Mouse (Mus musculus) G1E (cell line): ENCODE data around the gene Vangl1. TPM values are rescaled to one million over a fixed set of nuclear protein-coding genes. Genes with fewer than 3 reads are reported as not detected.
A peak's percentile ranks its signal among the peaks of the same experiment; 100 is the strongest.
"Not testable (repeated sequence)": the region's sequence is repeated elsewhere in the genome, so short reads cannot be mapped to it uniquely, and the experiment has no call there.

Experiments used
- ATAC-seq: 2 replicates; pipeline ENCODE4 v1.8.0; 2016; ENCODE audit warnings: mild to moderate bottlenecking; ENCODE audit not compliant: insufficient number of reproducible peaks, poor library complexity, low FRiP score, severe bottlenecking; ENCODE audit errors: extremely low read depth
- DNase-seq: peaks from one replicate; pipeline ENCODE4 v3.0.0; 2012; ENCODE audit warnings: low spot score
- H3K27me3 ChIP-seq: 2 replicates; pipeline ENCODE4 v1.6.1; 2012; ENCODE audit warnings: mild to moderate bottlenecking, low read length, inconsistent platforms; ENCODE audit not compliant: insufficient read depth
- H3K36me3 ChIP-seq: replicated peaks from 2 replicates; pipeline ENCODE3; 2012; ENCODE audit warnings: mild to moderate bottlenecking, inconsistent platforms
- H3K4me1 ChIP-seq: 2 replicates; pipeline ENCODE4 v1.6.1; 2012; ENCODE audit warnings: low read depth, low read length, inconsistent platforms, mixed read lengths; ENCODE audit not compliant: insufficient read depth
- H3K4me3 ChIP-seq: 2 replicates; pipeline ENCODE4 v1.5.1; 2012; ENCODE audit warnings: low read depth, mild to moderate bottlenecking, inconsistent platforms, low read length, moderate library complexity, mixed read lengths
- H3K9me3 ChIP-seq: replicated peaks from 2 replicates; pipeline ENCODE4 v1.6.1; 2012; ENCODE audit warnings: inconsistent platforms
- CTCF ChIP-seq: IDR thresholded peaks from 2 replicates; pipeline ENCODE4 v1.5.1; 2012; ENCODE audit warnings: low read depth, low read length, inconsistent platforms, mixed read lengths
- GATA1 ChIP-seq: IDR thresholded peaks from 2 replicates; pipeline ENCODE4 v1.6.1; 2012; ENCODE audit warnings: borderline replicate concordance, low read length, inconsistent platforms, mixed read lengths
- GATA2 ChIP-seq: IDR thresholded peaks from 2 replicates; pipeline ENCODE4 v1.6.1; 2012; ENCODE audit warnings: low read depth, low read length, inconsistent platforms, borderline replicate concordance
- POLR2AphosphoS5 ChIP-seq: IDR thresholded peaks from 2 replicates; pipeline ENCODE4 v1.6.1; 2012; ENCODE audit warnings: low read depth, low read length, inconsistent platforms; ENCODE audit not compliant: insufficient replicate concordance
- TAL1 ChIP-seq: conservative IDR thresholded peaks from 2 replicates; pipeline ENCODE4 v1.6.1; 2012; ENCODE audit warnings: low read depth, low read length, inconsistent platforms, mixed read lengths
- polyA plus RNA-seq: library from polyadenylated mRNA; stranded (reverse); fragments of >175 nt; gene quantifications from 2 replicates; pipeline ENCODE4 v1.2.3, GENCODE M21; 2012
- total RNA-seq, 2 experiments: library from RNA; stranded (forward) in 1 of 2; stranded (reverse) in 1 of 2; fragments of 200-1000 nt in 1 of 2; fragments of >200 nt in 1 of 2; fragmentation: Nextera tagmentation in 1 of 2; gene quantifications; 2 replicates each; pipeline ENCODE4 v1.2.3; 2014 to 2017

Gene Vangl1
- total and polyA plus RNA-seq, 3 experiments, result 22.7 to 56.6 (median 25.6) TPM

DNA sequence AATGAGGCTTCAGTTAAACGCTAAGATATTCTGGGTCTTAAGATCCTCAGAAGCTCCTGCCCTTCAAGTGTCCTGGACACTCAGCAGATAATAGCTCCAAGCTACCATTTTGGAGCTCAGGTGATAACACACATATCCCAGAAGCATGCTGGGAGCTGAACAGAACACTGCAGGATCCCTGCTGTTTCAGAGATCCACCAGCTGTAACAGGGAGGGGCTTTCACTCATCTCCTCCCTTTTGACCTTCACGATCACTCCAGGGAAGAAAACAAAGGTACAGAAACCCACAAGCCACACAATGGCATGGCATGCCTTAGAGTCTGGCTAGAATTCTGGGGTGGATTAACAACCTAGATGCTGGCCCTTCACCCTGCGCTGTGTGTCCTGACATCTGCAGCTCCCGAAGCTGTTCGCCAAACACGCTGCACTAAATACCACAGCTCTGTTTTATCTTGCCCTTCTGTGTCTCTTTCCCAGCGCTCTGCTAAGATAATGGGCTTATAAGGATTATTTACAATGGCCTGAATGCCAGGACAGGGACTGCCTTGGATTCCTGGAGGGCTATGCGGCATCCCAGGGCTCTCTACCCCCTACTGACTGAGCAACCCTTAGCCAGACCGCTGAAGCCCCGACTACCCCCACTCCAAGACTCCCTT lies 36.8 kb downstream of the Vangl1 start:
- Histone ChIP-seq H3K27me3 (no peaks in the 10 kb centered on the region), H3K36me3 (peaks cover 13% of the 10 kb centered on the region), H3K9me3 (no peaks in the 10 kb centered on the region), H3K4me3 (no peak overlapping the region), H3K4me1 (peaks cover 60% of the 10 kb centered on the region)
- ATAC-seq, result no peak
- no peak for TF ChIP-seq GATA1
- TF ChIP-seq GATA2, result no peak
- TF ChIP-seq POLR2AphosphoS5, result no peak
- no peak for TF ChIP-seq TAL1
- TF ChIP-seq CTCF, result no peak
- no peak for DNase-seq

DNA sequence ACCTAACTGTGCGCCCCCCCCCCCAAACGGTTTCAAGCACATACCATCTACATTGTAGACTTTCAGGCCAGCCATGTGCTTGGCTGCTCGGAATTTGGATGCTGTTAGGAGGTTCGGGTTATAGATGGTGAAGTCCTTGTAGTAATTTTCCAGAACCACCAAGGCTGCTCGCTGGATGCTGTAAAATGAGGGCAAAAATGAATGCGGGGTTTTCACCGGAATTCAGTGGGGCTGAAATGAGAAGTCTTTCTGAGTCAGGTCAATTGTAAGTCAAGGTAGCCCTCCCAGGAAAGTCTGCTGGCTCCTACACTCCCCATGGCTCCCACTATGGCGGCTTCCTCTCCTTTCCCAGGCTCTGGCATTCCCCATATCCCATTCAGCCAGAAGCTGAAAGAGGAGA lies 37.7 kb downstream of the Vangl1 start:
- Histone ChIP-seq H3K27me3 (no peaks in the 10 kb centered on the region), H3K4me3 (no peak overlapping the region; the same call in 1 of the 2 replicates), H3K4me1 (peaks cover 59% of the 10 kb centered on the region), H3K36me3 (peaks cover 15% of the 10 kb centered on the region), H3K9me3 (no peaks in the 10 kb centered on the region)
- no peak for TF ChIP-seq POLR2AphosphoS5
- TF ChIP-seq GATA2, result no peak
- no peak for TF ChIP-seq CTCF
- TF ChIP-seq GATA1, result no peak
- no peak for TF ChIP-seq TAL1
- no peak for ATAC-seq
- DNase-seq, result no peak

GRCm38 (mm10) chr3:102166287-102166620 lies 38.2 kb downstream of the Vangl1 start:
- no peaks in the 10 kb centered on the region for H3K27me3 ChIP-seq
- TF ChIP-seq GATA2, result no peak
- TF ChIP-seq GATA1, result no peak
- TF ChIP-seq CTCF, result no peak
- TF ChIP-seq POLR2AphosphoS5, result no peak
- no peak for TF ChIP-seq TAL1
- H3K36me3 ChIP-seq, result peaks cover 21% of the 10 kb centered on the region
- peak; percentile 13 for DNase-seq
- H3K9me3 ChIP-seq, result no peaks in the 10 kb centered on the region
- H3K4me1 ChIP-seq, result peaks cover 60% of the 10 kb centered on the region
- no peak for ATAC-seq
- H3K4me3 ChIP-seq, result peak overlapping the region; percentile 46; the same call in 1 of the 2 replicates

DNA sequence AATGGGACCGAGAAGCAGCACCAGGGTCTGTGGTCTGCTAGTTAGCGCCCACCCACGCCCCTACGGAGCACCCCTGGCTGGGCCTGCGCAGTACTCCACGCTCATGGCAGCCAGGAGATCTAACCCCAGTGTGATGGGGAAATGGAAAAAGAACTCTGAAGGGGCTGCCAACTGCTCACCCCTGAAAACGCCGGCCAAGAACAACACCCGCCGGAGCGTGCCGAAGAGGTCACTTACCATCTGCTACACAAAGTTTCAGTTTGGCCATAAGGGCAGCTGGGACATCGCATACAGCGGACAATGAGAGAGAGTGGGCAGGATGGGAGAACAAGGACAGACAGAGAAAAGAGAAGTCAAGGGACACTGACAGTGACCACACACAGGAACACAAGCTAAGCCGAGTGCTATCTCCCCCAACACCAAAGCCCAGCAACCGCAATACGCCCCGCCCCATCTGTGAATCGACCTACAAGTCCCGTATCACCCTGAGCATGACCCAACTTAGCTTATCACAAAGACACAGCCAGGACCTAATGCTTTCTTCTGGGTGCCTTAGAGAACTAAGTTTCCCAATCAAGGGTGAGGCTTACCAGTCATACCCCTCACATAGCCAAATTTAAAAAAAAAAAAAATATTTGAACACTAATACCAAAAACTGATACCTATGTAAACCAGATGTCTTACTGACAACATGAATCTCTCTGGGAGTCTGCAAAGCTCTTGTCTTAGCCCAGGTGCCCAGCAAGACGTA lies 38.8 kb downstream of the Vangl1 start:
- H3K27me3 ChIP-seq, result no peaks in the 10 kb centered on the region
- TF ChIP-seq GATA2 (peak; percentile 54; the same call in 1 of the 2 replicates), GATA1 (no peak), POLR2AphosphoS5 (0 out of 2 replicates have a peak, but pooled peaks have one; percentile 52), TAL1 (peak; percentile 98), CTCF (no peak)
- peak overlapping the region; percentile 72 for H3K4me3 ChIP-seq
- ATAC-seq (peak; percentile 94), DNase-seq (peak; percentile 77)
- peaks cover 26% of the 10 kb centered on the region for H3K36me3 ChIP-seq
- no peaks in the 10 kb centered on the region for H3K9me3 ChIP-seq
- peaks cover 62% of the 10 kb centered on the region for H3K4me1 ChIP-seq

- peak; percentile 27 for DNase-seq
- Histone ChIP-seq H3K36me3 (peaks cover 30% of the 10 kb centered on the region), H3K4me1 (peaks cover 64% of the 10 kb centered on the region), H3K9me3 (no peaks in the 10 kb centered on the region), H3K4me3 (peak overlapping the region; percentile 72), H3K27me3 (no peaks in the 10 kb centered on the region)
- ATAC-seq, result 0 out of 2 replicates have a peak, but pooled peaks have one; percentile 16
- no peak for TF ChIP-seq GATA1
- no peak for TF ChIP-seq CTCF
- TF ChIP-seq GATA2, result no peak
- no peak for TF ChIP-seq POLR2AphosphoS5
- TF ChIP-seq TAL1, result no peak
Observed at GRCm38 (mm10) chr3:102164911-102165310, 39.6 kb downstream of the Vangl1 start.

DNA sequence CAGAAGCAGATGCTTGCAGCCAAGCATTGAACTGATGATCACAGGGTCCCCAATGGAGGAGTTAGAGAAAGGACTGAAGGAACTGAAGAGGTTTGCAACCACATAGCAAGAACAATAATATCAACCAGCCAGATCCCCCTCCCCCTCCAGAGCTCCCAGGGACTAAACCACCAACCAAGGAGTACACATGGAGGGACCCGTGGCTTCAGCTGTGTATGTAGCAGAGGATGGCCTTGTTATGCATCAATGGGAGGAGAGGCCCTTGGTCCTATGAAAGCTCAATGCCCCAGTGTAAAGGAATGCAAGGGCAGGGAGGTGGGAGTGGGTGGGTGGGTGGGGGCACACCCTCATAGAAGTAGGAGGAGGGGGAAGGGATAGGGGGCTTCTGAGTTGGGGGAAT lies 40.6 kb downstream of the Vangl1 start:
- Histone ChIP-seq H3K4me1 (peaks cover 66% of the 10 kb centered on the region), H3K36me3 (peaks cover 39% of the 10 kb centered on the region)
- H3K27me3 ChIP-seq, H3K9me3 ChIP-seq, ATAC-seq, H3K4me3 ChIP-seq, DNase-seq: not testable (repeated sequence)
